In the genomic region with DNA sequence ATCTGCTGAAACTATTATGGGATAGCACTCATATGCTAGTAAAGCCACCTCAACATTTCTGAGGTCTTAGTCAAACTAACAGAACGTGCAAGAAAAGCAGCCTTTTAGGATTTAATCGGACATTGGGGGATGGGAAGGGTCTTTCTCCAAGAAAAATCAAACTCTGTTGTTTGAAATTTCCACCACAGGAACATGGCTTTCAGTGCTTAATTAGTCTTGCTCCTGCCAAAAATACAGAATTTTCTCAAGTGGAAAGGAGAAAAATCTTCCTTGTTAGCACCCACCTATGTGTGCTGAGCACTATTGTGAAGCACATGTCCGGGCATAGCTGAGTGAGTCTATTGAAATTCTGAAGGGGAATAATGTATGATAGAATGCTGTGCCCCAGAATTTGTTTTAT, we compare ENCODE assay signal across 31 mouse cellular contexts.
"Had no signal": no experiment of that assay in that cellular context is flagged by ENCODE, and none has a peak within 500 bp of the region (broad histone marks: within the 10 kb centered on the region; RNA-seq: fewer than 3 reads in every experiment).

No protein-coding gene starts in this region.

- H3K4me2 ChIP-seq: limb, embryonic 12.5 days; limb, embryonic 13.5 days; limb, embryonic 15.5 days; liver, embryonic 11.5 days; liver, embryonic 12.5 days; liver, embryonic 13.5 days; liver, embryonic 15.5 days; lung, embryonic 14.5 days; lung, embryonic 15.5 days; midbrain, embryonic 11.5 days; midbrain, embryonic 12.5 days; midbrain, embryonic 13.5 days; midbrain, embryonic 15.5 days had no signal

- H3K9me3 ChIP-seq: limb, embryonic 10.5 days; limb, embryonic 12.5 days; limb, embryonic 13.5 days; limb, embryonic 15.5 days; liver, embryonic 12.5 days; liver, embryonic 13.5 days; liver, embryonic 15.5 days; lung, embryonic 15.5 days; megakaryocyte, embryonic 14.5 days; midbrain, embryonic 10.5 days; midbrain, embryonic 12.5 days; midbrain, embryonic 13.5 days; midbrain, embryonic 15.5 days had no signal

- ATAC-seq: liver, embryonic 12.5 days; liver, postnatal 0 days; lung, postnatal 0 days; midbrain, embryonic 13.5 days; midbrain, embryonic 15.5 days; midbrain, embryonic 16.5 days had no signal

- H3K36me3 ChIP-seq: limb, embryonic 10.5 days; limb, embryonic 12.5 days; limb, embryonic 13.5 days; limb, embryonic 15.5 days; liver, embryonic 12.5 days; liver, embryonic 13.5 days; liver, embryonic 15.5 days; lung, embryonic 15.5 days; midbrain, embryonic 10.5 days; midbrain, embryonic 12.5 days; midbrain, embryonic 13.5 days; midbrain, embryonic 15.5 days had no signal

- H3K9ac ChIP-seq: limb, embryonic 12.5 days; limb, embryonic 13.5 days; limb, embryonic 15.5 days; liver, embryonic 12.5 days; liver, embryonic 13.5 days; liver, embryonic 14.5 days; liver, embryonic 15.5 days; liver, postnatal 0 days; lung, embryonic 14.5 days; lung, embryonic 15.5 days; midbrain, embryonic 12.5 days; midbrain, embryonic 13.5 days; midbrain, embryonic 15.5 days had no signal

- H3K4me3 ChIP-seq: limb, embryonic 10.5 days; limb, embryonic 12.5 days; limb, embryonic 13.5 days; limb, embryonic 15.5 days; liver, embryonic 12.5 days; liver, embryonic 13.5 days; liver, embryonic 15.5 days; lung, embryonic 15.5 days; megakaryocyte, embryonic 14.5 days; midbrain, embryonic 10.5 days; midbrain, embryonic 12.5 days; midbrain, embryonic 13.5 days; midbrain, embryonic 15.5 days; myocyte had no signal

- DNase-seq: left cerebral cortex, postnatal 4 days; liver; liver, embryonic 13.5 days; liver, postnatal 0 days; lung, adult 18-20 months; lung, adult 2 months; lung, embryonic 14.5 days; lung, postnatal 10 days; lung, postnatal 14 days; lung, postnatal 36 days; lung, postnatal 4 days; midbrain, embryonic 14.5 days had no signal

- H3K27me3 ChIP-seq: limb, embryonic 12.5 days; limb, embryonic 13.5 days; limb, embryonic 15.5 days; liver, embryonic 12.5 days; liver, embryonic 13.5 days; liver, embryonic 15.5 days; lung, embryonic 15.5 days; megakaryocyte, embryonic 14.5 days; midbrain, embryonic 12.5 days; midbrain, embryonic 13.5 days; midbrain, embryonic 15.5 days had no signal

- H3K27ac ChIP-seq: limb, embryonic 10.5 days; limb, embryonic 12.5 days; limb, embryonic 13.5 days; limb, embryonic 15.5 days; liver, embryonic 12.5 days; liver, embryonic 13.5 days; liver, embryonic 14.5 days; liver, embryonic 15.5 days; lung, embryonic 15.5 days; macrophage; midbrain, embryonic 10.5 days; midbrain, embryonic 12.5 days; midbrain, embryonic 13.5 days; midbrain, embryonic 15.5 days had no signal

- H3K4me1 ChIP-seq: limb, embryonic 10.5 days; limb, embryonic 12.5 days; limb, embryonic 13.5 days; limb, embryonic 15.5 days; liver, embryonic 12.5 days; liver, embryonic 13.5 days; liver, embryonic 15.5 days; lung, embryonic 15.5 days; megakaryocyte, embryonic 14.5 days; midbrain, embryonic 12.5 days; midbrain, embryonic 13.5 days; midbrain, embryonic 15.5 days had no signal
